Mouse (Mus musculus) inflammation-experienced regulatory T-cells (primary cell): ENCODE data around the gene Tmtc1. TPM values are rescaled to one million over a fixed set of nuclear protein-coding genes. Genes with fewer than 3 reads are reported as not detected.

Source experiments
- polyA plus RNA-seq, 2 experiments: library from polyadenylated mRNA; unstranded; fragments of 100-300 nt; shearing (Covaris generic); gene quantifications; one replicate each; pipeline ENCODE4 v1.2.1; 2017

Gene Tmtc1
- 1 to 10 TPM in 1 of 2 experiments, under 1 TPM in 1; 0.02 to 1.2 TPM for polyA plus RNA-seq

DNA sequence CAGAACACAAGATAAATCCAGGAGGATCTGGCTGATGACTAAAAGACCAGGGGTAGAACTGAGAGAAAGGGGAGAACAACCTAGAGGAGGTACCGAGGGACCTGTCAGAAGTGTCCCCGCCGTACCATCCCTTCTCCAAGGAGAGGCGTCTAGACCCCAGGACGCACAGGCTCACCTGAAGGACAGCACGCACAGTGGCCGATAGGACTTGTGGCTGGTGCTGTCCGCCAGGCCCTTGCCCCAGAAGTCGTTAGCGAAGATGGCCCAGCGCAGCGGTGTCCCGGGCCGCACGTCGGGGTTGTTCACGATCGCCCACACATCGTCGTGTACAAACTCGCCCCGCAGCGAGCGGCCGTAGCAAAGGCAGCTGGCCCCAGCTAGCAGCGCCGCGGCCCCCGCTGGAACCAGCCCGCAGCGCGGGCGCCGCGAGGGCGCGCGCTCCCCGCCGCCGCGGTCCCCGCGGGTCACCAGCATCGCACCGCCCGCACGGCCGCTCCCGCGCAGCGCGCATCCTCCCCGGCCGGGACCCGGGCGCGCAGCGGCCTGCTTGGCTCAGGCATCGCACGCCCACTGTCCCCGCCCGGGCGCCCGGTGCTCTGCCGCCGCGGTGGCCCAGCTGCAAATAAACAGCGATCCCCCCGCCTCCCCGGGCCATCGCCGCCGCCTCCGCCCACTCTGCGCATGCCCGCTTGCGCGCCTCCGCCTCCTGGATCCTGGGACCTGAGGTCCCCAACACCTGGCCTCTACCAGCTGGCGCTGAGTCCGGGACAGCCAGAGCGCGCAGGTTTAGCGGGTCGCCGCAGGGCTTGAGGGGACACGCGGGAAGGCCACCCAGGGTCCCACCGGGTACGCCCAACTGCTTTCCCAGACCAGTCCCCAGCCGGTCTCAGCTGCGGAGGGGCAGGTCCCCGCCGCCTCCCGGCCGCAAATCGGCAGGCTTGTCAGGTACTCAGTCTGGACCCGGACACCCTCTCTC is at the start of gene Tmtc1:
Gene Tmtc1, minus strand, starts transcription at position 664 of the 976 bp plus-strand sequence.

GRCm38 (mm10) chr6:148211897-148212680 is 232.1 kb downstream of the Tmtc1 start, which contains the start of gene Ergic2:
Gene Ergic2 (minus strand): TSS chr6:148212374.

Other genes with a start within 250 kb of the Tmtc1 start
- 100 to 1,000 TPM; 129 to 136 TPM for gene Ergic2, start 232.0 kb downstream of the Tmtc1 start, polyA plus RNA-seq